Mouse (Mus musculus): Measurements from ENCODE around the gene 4930432K21Rik. TPM values are rescaled to one million over a fixed set of nuclear protein-coding genes. Genes with fewer than 3 reads are reported as not detected.

The 4930432K21Rik gene
- polyA plus RNA-seq, 1 experiment: 1.4 TPM

DNA sequence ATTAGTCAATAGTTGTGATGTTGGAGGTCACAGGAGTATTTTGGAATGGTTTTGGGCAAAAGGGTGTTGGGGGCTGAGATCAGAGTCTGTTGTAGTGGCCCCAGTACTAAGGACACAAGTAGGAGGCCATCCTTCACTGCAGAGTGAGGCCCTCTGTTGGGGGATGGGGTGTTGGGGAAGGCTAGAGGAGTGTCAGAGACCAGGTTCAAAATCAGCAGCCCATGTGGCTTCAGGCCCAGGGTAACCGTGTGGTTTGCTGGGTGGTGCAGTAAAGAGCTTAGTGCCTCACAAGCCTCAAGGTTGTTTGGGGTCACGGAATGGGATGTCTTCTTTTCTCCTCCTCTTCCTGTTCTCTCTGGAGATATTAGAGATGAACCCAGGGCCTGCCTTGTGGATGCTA, 21.1 kb upstream of the 4930432K21Rik start:
- H3K27me3 ChIP-seq (ENCODE audit: control insufficient read depth, insufficient read depth, low read length): no peaks in the 10 kb centered on the region
- TF ChIP-seq CTCF (IDR thresholded peaks at IDR 0.05; ENCODE audit: extremely low read depth, insufficient read depth, insufficient read length, insufficient replicate concordance) (no peak), POLR2A (IDR thresholded peaks at IDR 0.05; ENCODE audit: low read depth, low read length) (no peak)
- DNase-seq (ENCODE audit: low read depth in 1 of 2, low spot score in 2 of 2): no peak
- no peak overlapping the region for H3K4me3 ChIP-seq (ENCODE audit: extremely low read depth, insufficient read depth, insufficient read length)
- 25% methylated on average over 2 of the region's 2 CpGs for WGBS
- H3K4me1 ChIP-seq (ENCODE audit: control insufficient read depth, insufficient read depth, insufficient read length): no peaks in the 10 kb centered on the region; the same call in 1 of the 2 replicates
- H3K27ac ChIP-seq (ENCODE audit: insufficient read depth, low read length): peak overlapping the region; percentile 58; the same call in 1 of the 2 replicates
- no peaks in the 10 kb centered on the region for H3K36me3 ChIP-seq (ENCODE audit: control insufficient read depth, insufficient read depth, low read length)

DNA sequence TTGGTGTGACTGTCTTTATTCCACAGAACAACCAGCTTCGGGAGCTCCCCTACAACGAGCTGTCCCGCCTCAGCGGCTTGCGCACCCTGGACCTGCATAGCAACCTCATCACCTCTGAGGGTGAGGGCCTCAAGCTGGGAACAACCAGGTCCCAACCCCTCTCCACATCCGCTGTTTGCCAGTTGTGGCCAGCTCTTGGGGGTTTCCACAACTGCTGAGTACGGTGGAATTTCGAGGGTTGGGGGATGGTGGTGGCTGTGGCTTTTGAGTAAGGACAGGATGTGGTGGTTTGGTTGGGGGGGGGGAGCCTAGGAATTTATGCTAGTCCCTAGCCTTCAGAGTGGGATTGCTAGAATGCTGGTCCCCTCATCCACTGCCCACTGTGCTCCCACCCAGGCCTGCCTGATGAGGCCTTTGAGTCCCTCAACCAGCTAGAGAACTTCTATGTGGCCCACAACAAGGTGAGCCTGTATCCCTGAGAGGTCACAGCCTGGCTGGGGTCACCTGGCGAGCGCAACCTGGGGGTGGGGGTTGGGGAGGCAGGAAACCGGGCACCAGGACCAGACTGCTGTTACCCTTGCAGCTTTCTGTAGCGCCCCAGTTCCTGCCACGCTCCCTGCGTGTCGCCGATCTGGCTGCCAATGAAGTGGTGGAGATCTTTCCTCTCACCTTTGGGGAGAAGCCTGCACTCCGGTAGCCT, 20.5 kb upstream of the 4930432K21Rik start:
- Histone ChIP-seq H3K27ac (ENCODE audit: insufficient read depth, low read length) (peak overlapping the region; percentile 58), H3K4me3 (ENCODE audit: extremely low read depth, insufficient read depth, insufficient read length) (peak overlapping the region; percentile 11; the same call in 1 of the 2 replicates), H3K36me3 (ENCODE audit: control insufficient read depth, insufficient read depth, low read length) (no peaks in the 10 kb centered on the region), H3K27me3 (ENCODE audit: control insufficient read depth, insufficient read depth, low read length) (no peaks in the 10 kb centered on the region), H3K4me1 (ENCODE audit: control insufficient read depth, insufficient read depth, insufficient read length) (peaks cover under 1% of the 10 kb centered on the region; the same call in 1 of the 2 replicates)
- WGBS: 28% methylated on average over 17 of the region's 17 CpGs
- TF ChIP-seq POLR2A (IDR thresholded peaks at IDR 0.05; ENCODE audit: low read depth, low read length) (no peak), CTCF (IDR thresholded peaks at IDR 0.05; ENCODE audit: extremely low read depth, insufficient read depth, insufficient read length, insufficient replicate concordance) (no peak)
- DNase-seq (ENCODE audit: low read depth in 1 of 2, low spot score in 2 of 2): no peak

DNA sequence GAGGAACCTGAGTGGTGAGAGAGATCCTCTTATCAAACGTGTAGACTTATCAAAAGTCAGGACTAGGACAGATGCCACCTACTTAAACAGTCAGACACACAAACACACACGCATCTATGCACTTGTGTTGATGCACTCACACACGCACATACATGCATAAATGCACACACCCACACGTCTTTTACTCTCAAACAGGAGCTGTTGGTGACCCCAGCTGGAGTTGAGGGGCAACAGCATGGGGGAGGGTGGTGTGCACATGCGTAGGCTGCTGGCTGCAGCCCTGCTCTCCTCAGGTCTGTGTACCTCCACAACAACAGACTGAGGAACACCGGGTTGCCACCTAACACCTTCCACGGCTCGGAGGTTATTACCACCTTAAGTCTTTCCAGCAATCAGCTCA, 19.5 kb upstream of the 4930432K21Rik start:
- WGBS: 48% methylated on average over 8 of the region's 8 CpGs
- no peak for DNase-seq (ENCODE audit: low read depth in 1 of 2, low spot score in 2 of 2)
- H3K4me1 ChIP-seq (ENCODE audit: control insufficient read depth, insufficient read depth, insufficient read length): peaks cover 7% of the 10 kb centered on the region; the same call in 1 of the 2 replicates
- H3K4me3 ChIP-seq (ENCODE audit: extremely low read depth, insufficient read depth, insufficient read length): no peak overlapping the region
- peaks cover 6% of the 10 kb centered on the region for H3K36me3 ChIP-seq (ENCODE audit: control insufficient read depth, insufficient read depth, low read length)
- H3K27ac ChIP-seq (ENCODE audit: insufficient read depth, low read length): no peak overlapping the region
- no peaks in the 10 kb centered on the region for H3K27me3 ChIP-seq (ENCODE audit: control insufficient read depth, insufficient read depth, low read length)
- TF ChIP-seq CTCF (IDR thresholded peaks at IDR 0.05; ENCODE audit: extremely low read depth, insufficient read depth, insufficient read length, insufficient replicate concordance) (no peak), POLR2A (IDR thresholded peaks at IDR 0.05; ENCODE audit: low read depth, low read length) (no peak)

DNA sequence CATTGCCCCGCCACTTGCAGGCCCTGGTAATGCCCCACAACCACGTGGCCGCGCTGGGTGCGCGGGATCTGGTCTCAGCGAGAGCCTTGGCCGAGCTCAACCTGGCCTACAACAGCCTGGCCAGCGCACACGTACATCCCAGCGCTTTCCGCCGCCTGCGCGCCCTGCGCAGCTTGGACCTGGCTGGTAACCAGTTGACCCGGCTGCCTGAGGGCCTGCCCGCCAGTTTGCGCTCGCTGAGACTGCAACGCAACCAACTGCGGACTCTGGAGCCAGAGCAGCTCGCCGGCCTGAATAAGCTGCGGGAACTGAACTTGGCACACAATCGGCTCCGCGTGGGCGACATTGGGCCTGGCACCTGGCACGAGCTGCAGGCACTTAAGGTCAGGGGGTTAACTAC, 17.0 kb upstream of the 4930432K21Rik start:
- Histone ChIP-seq H3K4me3 (ENCODE audit: extremely low read depth, insufficient read depth, insufficient read length) (no peak overlapping the region), H3K27ac (ENCODE audit: insufficient read depth, low read length) (no peak overlapping the region), H3K27me3 (ENCODE audit: control insufficient read depth, insufficient read depth, low read length) (no peaks in the 10 kb centered on the region), H3K36me3 (ENCODE audit: control insufficient read depth, insufficient read depth, low read length) (peaks cover 22% of the 10 kb centered on the region), H3K4me1 (ENCODE audit: control insufficient read depth, insufficient read depth, insufficient read length) (peaks cover 7% of the 10 kb centered on the region; the same call in 1 of the 2 replicates)
- no peak for DNase-seq (ENCODE audit: low read depth in 1 of 2, low spot score in 2 of 2)
- TF ChIP-seq CTCF (IDR thresholded peaks at IDR 0.05; ENCODE audit: extremely low read depth, insufficient read depth, insufficient read length, insufficient replicate concordance): no peak
- no peak for TF ChIP-seq POLR2A (IDR thresholded peaks at IDR 0.05; ENCODE audit: low read depth, low read length)
- WGBS: 92% methylated on average over 30 of the region's 30 CpGs

DNA sequence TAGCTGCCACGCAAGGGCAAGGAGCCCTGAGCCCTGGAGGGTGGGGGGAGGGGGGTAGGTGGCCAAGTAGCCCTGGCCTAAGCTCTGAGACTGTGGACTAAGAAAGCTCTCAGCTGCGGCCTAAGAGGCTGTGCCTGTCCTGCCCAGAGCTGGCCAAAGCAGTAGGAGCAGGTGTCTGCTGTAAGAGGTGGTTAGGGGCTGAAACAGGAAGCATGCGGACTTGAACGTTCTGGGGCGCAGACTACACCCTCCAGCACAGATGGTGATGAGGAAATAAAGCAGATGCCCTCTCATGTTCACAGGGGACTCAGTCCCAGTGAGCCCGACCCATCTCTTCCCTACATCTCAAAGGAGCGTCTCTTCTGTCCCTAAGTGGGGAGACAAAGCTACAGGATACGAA, 15.6 kb upstream of the 4930432K21Rik start:
- H3K27me3 ChIP-seq (ENCODE audit: control insufficient read depth, insufficient read depth, low read length): no peaks in the 10 kb centered on the region
- peak overlapping the region; percentile 43 for H3K27ac ChIP-seq (ENCODE audit: insufficient read depth, low read length)
- no peak overlapping the region for H3K4me3 ChIP-seq (ENCODE audit: extremely low read depth, insufficient read depth, insufficient read length)
- 34% methylated on average over 8 of the region's 8 CpGs for WGBS
- DNase-seq (ENCODE audit: low read depth in 1 of 2, low spot score in 2 of 2): no peak
- TF ChIP-seq POLR2A (IDR thresholded peaks at IDR 0.05; ENCODE audit: low read depth, low read length): no peak
- no peak for TF ChIP-seq CTCF (IDR thresholded peaks at IDR 0.05; ENCODE audit: extremely low read depth, insufficient read depth, insufficient read length, insufficient replicate concordance)
- peaks cover 7% of the 10 kb centered on the region; the same call in 1 of the 2 replicates for H3K4me1 ChIP-seq (ENCODE audit: control insufficient read depth, insufficient read depth, insufficient read length)
- H3K36me3 ChIP-seq (ENCODE audit: control insufficient read depth, insufficient read depth, low read length): peaks cover 29% of the 10 kb centered on the region

DNA sequence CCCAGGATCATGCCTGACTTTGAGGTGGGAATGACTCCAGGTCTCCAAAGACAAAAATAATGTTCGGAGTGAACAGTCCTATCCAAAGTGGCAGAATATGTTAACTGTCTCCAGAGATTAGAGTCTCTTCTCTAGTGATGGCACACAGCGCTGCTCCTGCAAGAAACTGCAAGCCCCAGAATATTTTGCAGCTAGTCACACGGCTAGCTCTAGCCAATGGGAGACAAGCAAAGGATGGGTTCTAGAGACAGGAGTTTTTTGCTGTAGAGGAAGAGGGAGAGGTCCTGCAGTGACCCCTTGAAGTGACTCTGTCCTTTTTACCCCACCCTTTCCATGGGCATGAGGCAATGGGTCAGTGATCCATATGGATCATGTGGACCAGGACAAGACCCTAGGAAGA, 10.0 kb upstream of the 4930432K21Rik start:
- WGBS: 93% methylated on average over 3 of the region's 3 CpGs
- Histone ChIP-seq H3K27me3 (ENCODE audit: control insufficient read depth, insufficient read depth, low read length) (no peaks in the 10 kb centered on the region), H3K27ac (ENCODE audit: insufficient read depth, low read length) (no peak overlapping the region), H3K4me3 (ENCODE audit: extremely low read depth, insufficient read depth, insufficient read length) (no peak overlapping the region), H3K4me1 (ENCODE audit: control insufficient read depth, insufficient read depth, insufficient read length) (0 out of 2 replicates have a peak, but pooled peaks cover 2% of the 10 kb centered on the region), H3K36me3 (ENCODE audit: control insufficient read depth, insufficient read depth, low read length) (peaks cover 69% of the 10 kb centered on the region)
- TF ChIP-seq POLR2A (IDR thresholded peaks at IDR 0.05; ENCODE audit: low read depth, low read length): no peak
- no peak for TF ChIP-seq CTCF (IDR thresholded peaks at IDR 0.05; ENCODE audit: extremely low read depth, insufficient read depth, insufficient read length, insufficient replicate concordance)
- DNase-seq (ENCODE audit: low read depth in 1 of 2, low spot score in 2 of 2): no peak

DNA sequence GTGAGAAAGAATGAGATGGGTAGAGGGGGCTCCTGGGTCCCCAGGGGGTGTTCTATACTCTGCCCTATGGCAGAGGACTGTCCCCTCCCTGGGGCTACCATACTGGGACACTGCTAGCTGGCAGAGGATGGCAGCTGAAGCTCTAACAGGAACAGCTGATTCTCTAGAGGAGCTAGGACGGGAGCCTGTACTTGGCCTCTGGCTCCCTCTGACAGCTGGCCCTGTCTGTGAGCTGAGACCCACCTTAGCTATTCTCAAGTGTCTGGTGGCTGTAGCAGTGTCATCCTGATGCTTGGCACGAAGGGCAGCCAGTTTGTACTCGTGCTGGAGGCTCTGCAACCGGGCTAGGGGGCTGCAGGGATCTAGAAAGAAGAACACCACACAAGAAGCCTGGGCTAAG, 7.0 kb upstream of the 4930432K21Rik start:
- 82% methylated on average over 4 of the region's 4 CpGs for WGBS
- Histone ChIP-seq H3K36me3 (ENCODE audit: control insufficient read depth, insufficient read depth, low read length) (peaks cover 60% of the 10 kb centered on the region), H3K4me1 (ENCODE audit: control insufficient read depth, insufficient read depth, insufficient read length) (no peaks in the 10 kb centered on the region), H3K27me3 (ENCODE audit: control insufficient read depth, insufficient read depth, low read length) (no peaks in the 10 kb centered on the region), H3K4me3 (ENCODE audit: extremely low read depth, insufficient read depth, insufficient read length) (no peak overlapping the region), H3K27ac (ENCODE audit: insufficient read depth, low read length) (no peak overlapping the region)
- TF ChIP-seq POLR2A (IDR thresholded peaks at IDR 0.05; ENCODE audit: low read depth, low read length): no peak
- TF ChIP-seq CTCF (IDR thresholded peaks at IDR 0.05; ENCODE audit: extremely low read depth, insufficient read depth, insufficient read length, insufficient replicate concordance): no peak
- DNase-seq (ENCODE audit: low read depth in 1 of 2, low spot score in 2 of 2): no peak
